Mouse (Mus musculus) liver, embryonic 14.5 days (tissue): ENCODE data around the gene Sys1.

ENCODE experiments used
- CTCF ChIP-seq: IDR thresholded peaks from 2 replicates; pipeline ENCODE4 v1.5.1; 2016; ENCODE audit warnings: antibody characterized with exemption, low read depth, control low read depth
- EP300 ChIP-seq: IDR thresholded peaks from 2 replicates; pipeline ENCODE4 v1.6.1; 2016; ENCODE audit warnings: antibody characterized with exemption, low read depth

GRCm38 (mm10) chr2:164455421-164456190 lies 1.2 kb upstream of the Sys1 start:
- TF ChIP-seq CTCF = no peak
- no peak for TF ChIP-seq EP300
